Mouse (Mus musculus): ENCODE measurements around the gene Wsb1.
"Not testable (repeated sequence)": the region's sequence is repeated elsewhere in the genome, so short reads cannot be mapped to it uniquely, and the experiment has no call there.

The Wsb1 gene

DNA sequence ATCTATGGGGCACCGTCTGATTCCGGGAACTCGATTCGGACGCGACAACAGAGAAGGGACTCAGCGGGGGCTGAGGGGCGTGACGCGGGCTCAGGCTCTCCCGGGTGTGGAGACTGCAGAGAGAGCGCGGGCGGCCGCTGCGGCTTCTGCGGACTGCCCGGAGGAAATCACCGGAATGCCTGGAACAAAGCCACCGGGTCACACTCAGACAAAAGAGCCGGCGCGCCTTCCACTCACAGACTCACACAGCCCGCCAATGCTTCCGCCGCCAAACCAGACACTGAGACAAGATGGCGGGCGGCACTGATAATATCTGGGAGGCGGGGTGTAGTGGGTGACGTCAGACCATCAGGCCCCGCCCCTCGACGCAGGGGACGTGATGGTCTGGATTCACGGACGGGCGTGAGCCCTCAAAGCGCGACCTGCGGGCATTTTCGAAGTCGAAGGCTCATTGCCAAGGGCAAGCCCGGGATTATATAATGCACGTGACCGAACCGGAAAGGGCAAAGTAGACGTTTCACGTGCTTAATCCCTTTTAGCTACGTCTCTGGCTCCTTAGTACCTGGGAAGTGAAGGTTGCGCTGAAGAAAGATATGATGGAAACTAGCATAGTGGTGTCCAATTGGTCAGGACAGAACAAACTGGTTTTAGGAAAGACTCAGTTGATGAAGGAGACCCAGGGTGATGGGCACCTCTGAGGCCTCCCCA is at the start of gene Wsb1:
TSS of gene Wsb1 (minus strand) at position 281 of the 708 bp plus-strand sequence.
- in situ Hi-C loops (cut with MseI, MboI) = no loop called here

DNA sequence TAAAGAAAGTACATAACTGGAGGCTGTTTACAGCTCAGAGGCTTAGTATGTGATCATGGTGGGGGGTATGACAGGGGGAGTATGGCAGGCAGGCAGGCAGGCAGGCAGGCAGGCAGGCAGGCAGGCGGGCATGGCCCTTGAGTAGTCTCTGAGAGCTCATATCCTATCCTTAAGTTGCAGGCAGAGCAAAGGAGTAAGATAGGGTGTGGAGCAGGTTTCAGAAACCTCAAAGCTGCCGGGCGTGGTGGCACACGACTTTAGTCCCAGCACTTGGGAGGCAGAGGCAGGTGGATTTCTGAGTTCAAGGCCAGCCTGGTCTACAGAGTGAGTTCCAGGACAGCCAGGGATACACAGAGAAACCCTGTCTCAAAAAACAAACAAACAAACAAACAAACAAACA is 49.8 kb upstream of the Wsb1 start:
- in situ Hi-C loops (cut with MseI, MboI) = not testable (repeated sequence)

DNA sequence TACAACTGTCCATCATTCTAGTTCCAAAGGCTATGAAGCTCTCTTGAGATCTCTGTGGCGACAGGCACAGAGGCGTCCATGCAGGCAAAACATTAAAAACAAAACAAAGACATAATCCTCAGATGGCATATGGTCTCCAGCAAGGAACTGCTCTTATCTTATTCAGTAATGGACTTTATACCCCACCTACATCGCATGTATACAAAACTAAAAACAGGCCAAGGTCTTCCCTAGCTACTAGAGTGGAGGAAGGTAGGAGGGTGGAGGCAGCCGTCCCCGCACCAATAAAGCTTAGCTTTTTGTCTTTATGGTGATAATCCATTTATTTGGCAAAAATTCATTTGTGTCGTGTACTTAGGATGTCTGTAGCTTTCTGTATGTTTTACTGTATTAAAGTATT is 48.6 kb upstream of the Wsb1 start:
- in situ Hi-C loops (cut with MseI, MboI) = no loop called here

- in situ Hi-C loops (cut with MseI, MboI) = loop anchor here (10.0 kb wide), 2 partner anchors 265 to 275 kb away; no protein-coding TSS in a partner anchor
These were observed 45.4 kb upstream of the Wsb1 start for GRCm38 (mm10) chr11:79299719-79300431.

DNA sequence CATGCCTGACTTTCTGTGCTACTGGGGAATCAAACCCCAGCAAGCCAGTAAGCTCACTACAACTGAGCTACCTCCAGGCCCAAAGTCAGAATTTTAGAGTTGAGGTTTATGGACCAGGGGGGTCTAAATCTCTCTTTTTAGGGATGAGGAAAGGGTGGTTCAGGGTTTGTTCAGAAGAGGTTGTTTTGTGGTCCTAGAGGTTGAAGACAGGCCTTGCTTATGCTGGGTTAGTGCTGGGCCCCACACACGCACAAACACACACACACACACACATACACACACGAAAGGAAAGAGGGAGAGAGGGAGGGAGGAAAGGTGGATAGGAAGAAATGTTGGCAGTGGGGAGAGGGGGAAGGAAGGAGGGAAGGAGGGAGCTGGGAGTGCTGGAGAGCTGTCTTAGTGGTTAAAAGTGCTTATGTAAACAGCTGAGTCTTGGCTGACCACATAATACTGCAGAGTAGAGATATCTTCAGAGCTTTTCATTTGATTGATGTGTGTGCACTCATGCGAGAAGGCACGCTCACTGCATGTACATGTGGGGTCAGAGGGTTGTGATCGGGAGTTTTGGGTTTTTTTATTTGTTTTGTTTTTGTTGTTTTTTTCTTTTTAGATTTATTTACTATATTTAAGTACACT is 42.5 kb upstream of the Wsb1 start, which contains the start of gene Gm9964:
TSS of gene Gm9964 (minus strand) at position 51 of the 636 bp plus-strand sequence.
- in situ Hi-C loops (cut with MseI, MboI) = loop anchor here (10.0 kb wide), 2 partner anchors 262 to 272 kb away; no protein-coding TSS in a partner anchor

DNA sequence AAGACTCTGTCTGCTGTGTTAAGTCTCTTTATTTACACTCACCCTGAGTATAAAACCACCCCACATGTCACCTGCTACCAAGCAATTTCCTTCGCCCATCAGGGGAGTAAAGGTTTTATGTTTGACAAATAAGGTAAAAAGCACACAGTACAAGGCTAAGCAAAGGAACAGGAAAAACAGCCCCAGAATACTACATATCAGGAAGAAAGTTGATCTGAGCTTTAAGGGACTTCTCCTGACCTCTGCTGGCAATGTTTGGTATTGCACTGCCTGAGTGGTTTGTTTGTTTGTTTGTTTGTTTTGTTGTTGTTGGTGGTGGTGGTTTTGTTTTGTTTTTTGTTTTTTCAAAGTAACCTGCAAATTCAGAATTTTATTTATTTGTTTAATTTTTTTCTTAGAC is 41.7 kb upstream of the Wsb1 start:
- in situ Hi-C loops (cut with MseI, MboI) = loop anchor here (10.0 kb wide), 2 partner anchors 261 to 271 kb away; no protein-coding TSS in a partner anchor

DNA sequence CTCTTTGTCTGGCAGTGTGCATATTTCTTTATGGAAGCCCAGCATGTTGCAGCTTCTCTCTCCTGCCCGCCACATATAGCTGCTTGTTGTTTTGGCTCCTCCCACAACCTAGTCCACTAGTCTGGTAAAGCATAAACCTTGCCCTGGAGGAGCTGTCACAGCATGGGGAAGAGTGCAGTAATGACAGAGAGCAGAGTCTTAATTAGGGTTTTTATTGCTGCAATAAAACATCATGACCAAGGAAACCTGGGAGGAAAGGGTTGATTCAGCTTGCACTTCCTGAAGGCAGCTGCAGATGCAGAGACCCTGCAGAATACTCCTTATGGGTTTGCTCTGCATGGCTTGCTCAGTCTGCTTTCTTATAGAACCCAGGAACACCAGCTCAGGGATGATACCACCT is 39.5 kb upstream of the Wsb1 start:
- in situ Hi-C loops (cut with MseI, MboI) = loop anchor here (5.0 to 10.0 kb wide), 4 partner anchors 67 to 269 kb away; no protein-coding TSS in a partner anchor

DNA sequence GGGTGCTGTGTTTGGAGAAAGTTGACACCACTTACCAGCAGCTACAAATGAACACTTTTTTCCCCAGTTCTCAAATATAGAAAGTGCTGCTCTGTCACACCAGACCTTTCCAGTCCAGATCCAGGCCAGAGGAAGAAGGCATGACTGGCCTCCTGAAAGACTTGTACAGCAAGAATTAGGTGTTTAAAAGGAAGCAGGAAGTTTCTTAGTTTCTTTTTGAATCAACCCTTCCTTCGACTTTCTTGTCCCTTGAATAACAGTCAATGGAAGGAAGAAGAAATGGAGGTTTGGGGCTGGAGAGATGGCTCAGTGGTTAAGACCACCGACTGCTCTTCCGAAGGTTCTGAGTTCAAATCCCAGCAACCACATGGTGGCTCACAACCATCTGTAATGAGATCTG is 38.6 kb upstream of the Wsb1 start:
- in situ Hi-C loops (cut with MseI, MboI) = loop anchor here (5.0 to 10.0 kb wide), 4 partner anchors 66 to 268 kb away; no protein-coding TSS in a partner anchor

GRCm38 (mm10) chr11:79292130-79292529 is 37.7 kb upstream of the Wsb1 start:
- in situ Hi-C loops (cut with MseI, MboI) = loop anchor here (5.0 to 10.0 kb wide), 4 partner anchors 65 to 267 kb away; no protein-coding TSS in a partner anchor

DNA sequence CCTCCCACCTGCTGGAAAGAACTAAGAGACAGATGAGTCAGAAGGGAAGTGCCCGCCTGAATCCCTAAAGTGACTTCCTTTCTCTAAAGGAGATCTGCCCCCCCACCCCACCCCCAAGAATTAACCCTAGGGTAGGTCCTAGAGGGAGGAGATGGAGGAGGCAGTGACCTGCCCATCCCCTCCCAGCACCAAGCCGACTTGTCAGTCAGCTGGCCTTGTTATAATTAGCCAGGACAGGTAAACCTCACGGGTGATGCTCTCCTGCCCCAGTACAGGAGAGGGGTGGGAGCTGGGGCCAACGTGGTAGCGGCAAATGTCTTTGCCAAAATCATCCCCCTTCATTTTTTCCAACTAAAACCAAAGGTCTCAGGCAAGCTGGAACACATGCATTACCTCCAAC is 37.2 kb upstream of the Wsb1 start:
- in situ Hi-C loops (cut with MseI, MboI) = loop anchor here (5.0 to 10.0 kb wide), 4 partner anchors 64 to 267 kb away; no protein-coding TSS in a partner anchor

DNA sequence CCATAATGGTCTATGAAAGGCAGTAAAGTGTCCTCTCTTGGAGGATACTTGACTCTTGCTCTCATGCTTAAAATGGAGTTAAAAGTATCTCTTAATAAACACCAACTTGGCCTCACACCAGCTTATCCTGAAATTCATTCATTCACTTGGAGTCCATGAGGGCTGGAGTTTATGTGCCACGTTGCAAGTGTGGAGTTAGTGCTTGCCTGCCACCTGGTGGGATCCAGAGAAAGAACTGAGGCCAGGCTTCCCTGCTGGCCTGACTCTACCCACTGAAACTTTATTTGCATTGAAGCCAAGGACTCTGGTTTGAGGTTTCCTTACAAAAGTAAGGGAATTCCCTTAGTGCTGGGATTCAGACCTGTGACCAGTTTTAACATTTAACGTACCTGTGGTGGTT is 36.0 kb upstream of the Wsb1 start:
- in situ Hi-C loops (cut with MseI, MboI) = loop anchor here (5.0 to 10.0 kb wide), 4 partner anchors 63 to 266 kb away; no protein-coding TSS in a partner anchor

- in situ Hi-C loops (cut with MseI, MboI) = no loop called here
These were observed 34.6 kb upstream of the Wsb1 start for GRCm38 (mm10) chr11:79288913-79289640.

GRCm38 (mm10) chr11:79288278-79288843 is 33.9 kb upstream of the Wsb1 start:
- in situ Hi-C loops (cut with MseI, MboI) = no loop called here

- in situ Hi-C loops (cut with MseI, MboI) = no loop called here
These were observed 33.0 kb upstream of the Wsb1 start for GRCm38 (mm10) chr11:79287447-79287846.

- in situ Hi-C loops (cut with MseI, MboI) = no loop called here
These were observed 31.9 kb upstream of the Wsb1 start for GRCm38 (mm10) chr11:79286305-79286799.

DNA sequence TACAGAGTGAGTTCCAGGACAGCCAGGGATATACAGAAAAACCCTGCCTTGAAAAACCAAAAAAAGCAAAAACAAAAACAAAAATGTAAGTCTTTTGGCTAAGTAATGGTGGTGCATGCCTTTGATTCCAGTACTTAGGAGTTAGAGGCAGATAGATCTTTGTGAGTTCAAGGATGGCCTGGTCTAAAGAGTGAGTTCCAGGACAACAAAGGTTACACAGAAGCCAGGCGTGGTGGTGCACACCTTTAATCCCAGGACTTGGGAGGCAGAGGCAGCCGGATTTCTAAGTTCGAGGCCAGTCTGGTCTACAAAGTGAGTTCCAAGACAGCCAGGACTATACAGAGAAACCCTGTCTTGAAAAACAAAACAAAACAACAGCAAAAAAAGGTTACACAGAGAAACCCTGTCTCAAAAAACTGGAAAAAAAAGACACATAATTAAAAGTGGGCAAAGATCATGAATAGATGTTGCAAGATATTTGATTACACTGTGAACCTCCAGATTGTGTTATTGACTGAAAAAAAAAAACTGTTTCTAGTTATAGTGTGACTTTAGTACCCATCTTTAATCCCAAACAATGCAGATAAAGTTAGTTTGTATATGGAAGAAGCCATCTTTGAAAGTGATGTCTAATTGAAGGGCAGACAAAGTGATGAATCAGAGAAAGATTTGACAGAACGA is 29.0 kb upstream of the Wsb1 start:
- in situ Hi-C loops (cut with MseI, MboI) = no loop called here

DNA sequence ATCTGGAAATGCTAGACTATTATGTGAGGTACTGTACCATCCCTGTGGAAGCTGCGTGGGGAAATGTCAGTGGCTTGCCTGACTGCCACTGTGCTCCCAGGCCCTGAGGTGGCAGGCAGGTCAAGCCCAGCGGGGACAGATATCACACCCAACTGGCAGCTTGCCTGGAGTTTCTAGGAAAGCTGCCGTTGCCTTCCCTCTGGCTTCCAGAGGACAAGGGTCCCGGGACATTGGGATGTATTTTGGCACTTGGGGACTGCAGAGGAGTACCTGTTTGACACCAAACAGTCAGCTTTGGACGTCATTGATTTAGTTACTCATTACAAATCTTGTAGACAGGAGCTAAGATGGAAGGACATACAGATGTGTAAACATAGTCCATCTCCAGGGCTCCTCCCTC is 26.9 kb upstream of the Wsb1 start:
- in situ Hi-C loops (cut with MseI, MboI) = no loop called here

DNA sequence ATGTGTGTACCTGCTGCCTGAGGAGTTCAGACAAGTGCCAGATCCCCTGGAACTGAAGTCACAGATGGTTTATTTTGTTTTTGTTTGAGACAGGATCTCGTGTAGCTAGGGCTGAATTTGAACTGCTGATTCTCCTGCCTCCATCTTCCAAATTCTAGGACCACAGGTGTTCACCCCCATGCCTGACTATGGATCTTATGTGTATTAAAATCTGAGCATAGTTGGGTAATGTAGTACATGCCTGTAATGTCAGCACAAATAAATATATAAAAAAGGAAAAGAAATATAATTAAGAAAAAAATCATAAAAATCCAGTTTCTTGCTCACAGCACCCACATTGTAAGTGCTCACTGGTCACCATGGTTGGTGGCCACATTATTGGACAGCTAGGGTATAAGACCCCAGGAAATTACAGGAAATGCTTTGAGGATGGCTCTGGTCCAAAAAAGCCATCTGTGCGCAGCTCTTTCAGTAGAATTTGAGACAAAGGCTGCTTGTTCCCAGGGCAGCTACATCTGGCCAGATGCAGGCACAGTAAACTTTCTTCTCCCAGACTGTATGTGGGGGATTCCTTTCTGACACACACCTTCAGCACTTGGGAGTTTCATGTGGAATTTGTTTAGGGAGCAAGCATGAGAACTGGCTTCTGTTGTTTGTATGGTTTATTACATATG is 25.4 kb upstream of the Wsb1 start:
- in situ Hi-C loops (cut with MseI, MboI) = no loop called here

DNA sequence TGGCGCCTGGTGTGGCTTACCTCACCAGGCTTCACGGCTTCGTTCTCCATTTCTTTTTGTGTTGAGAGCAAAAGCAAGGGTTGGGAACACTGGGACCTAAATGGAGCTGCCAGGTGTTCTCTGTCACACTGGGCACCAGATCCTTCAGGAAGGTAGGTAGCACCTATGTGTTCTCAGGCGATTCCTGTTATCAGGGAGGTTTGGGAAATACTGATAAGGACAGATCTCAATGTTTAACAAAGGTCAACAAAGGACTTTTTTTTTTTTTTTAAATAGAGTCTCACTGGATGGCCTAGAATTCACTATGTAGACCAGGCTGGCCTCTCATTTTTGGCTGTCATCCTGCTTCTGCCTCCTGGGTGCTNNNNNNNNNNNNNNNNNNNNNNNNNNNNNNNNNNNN is 19.3 kb upstream of the Wsb1 start:
- in situ Hi-C loops (cut with MseI, MboI) = no loop called here

GRCm38 (mm10) chr11:79273039-79273438 is 18.6 kb upstream of the Wsb1 start:
- in situ Hi-C loops (cut with MseI, MboI) = no loop called here

Measured in mouse trophoblast stem cell (cell line).